Mouse (Mus musculus) hindbrain, embryonic 11.5 days (tissue): Measurements from ENCODE around the gene Il17rb. TPM values are rescaled to one million over a fixed set of nuclear protein-coding genes. Genes with fewer than 3 reads are reported as not detected.
A peak's percentile ranks its signal among the peaks of the same experiment; 100 is the strongest.

Experiments
- ATAC-seq: fragments of 200-750 bp; cut with Nextera tagmentation; 2 replicates; pipeline ENCODE4 v1.8.0; 2017; ENCODE audit warnings: mild to moderate bottlenecking, moderate TSS enrichment, moderate library complexity; ENCODE audit not compliant: low FRiP score
- DNase-seq: peaks from one replicate; pipeline ENCODE4 v3.0.0-alpha.2; 2015; ENCODE audit warnings: low spot score
- H3K27ac ChIP-seq: fragments of 300-500 bp; sonication (generic); 2 replicates; pipeline ENCODE4 v1.5.1; 2014; ENCODE audit warnings: mild to moderate bottlenecking, low read depth, low read length
- H3K27me3 ChIP-seq: fragments of 300-500 bp; sonication (generic); 2 replicates; pipeline ENCODE4 v1.6.1; 2014; ENCODE audit warnings: mild to moderate bottlenecking, low read length, moderate library complexity, mixed read lengths; ENCODE audit not compliant: control insufficient read depth, insufficient read depth
- H3K36me3 ChIP-seq: fragments of 300-500 bp; sonication (generic); 2 replicates; pipeline ENCODE4 v1.6.1; 2014; ENCODE audit warnings: mild to moderate bottlenecking, low read length, moderate library complexity, mixed read lengths; ENCODE audit not compliant: control insufficient read depth, insufficient read depth
- H3K4me1 ChIP-seq: fragments of 300-500 bp; sonication (generic); replicated peaks from 2 replicates; pipeline ENCODE4 v1.6.1; 2014; ENCODE audit warnings: low read length, mixed read lengths; ENCODE audit not compliant: control insufficient read depth, insufficient read depth
- H3K4me2 ChIP-seq: fragments of 300-500 bp; sonication (generic); replicated peaks from 2 replicates; pipeline ENCODE4 v1.6.1; 2014; ENCODE audit warnings: mild to moderate bottlenecking, low read depth, low read length
- H3K4me3 ChIP-seq: fragments of 300-500 bp; sonication (generic); 2 replicates; pipeline ENCODE4 v1.5.1; 2014; ENCODE audit warnings: low read depth, low read length
- H3K9ac ChIP-seq: fragments of 300-500 bp; sonication (generic); 2 replicates; pipeline ENCODE4 v1.6.1; 2014; ENCODE audit warnings: low read depth, low read length
- H3K9me3 ChIP-seq: fragments of 300-500 bp; sonication (generic); 2 replicates; pipeline ENCODE4 v1.6.1; 2016; ENCODE audit warnings: low read length; ENCODE audit not compliant: control insufficient read depth
- WGBS: fragments of 180-500 bp; shearing (Covaris S2); extraction: QIAGEN DNeasy Blood & Tissue Kit; methylation state at CpG from one replicate; pipeline ENCODE4 v1.1.7; 2014; 5-methylcytosine and 5-hydroxymethylcytosine counted together
- polyA plus RNA-seq: library from polyadenylated mRNA; unstranded; fragments of >200 nt; fragmentation: Nextera tagmentation; extraction: Ambion mirVana; gene quantifications from 2 replicates; pipeline ENCODE4 v1.2.1, GENCODE M21; 2014

The Il17rb gene
- polyA plus RNA-seq, 1 experiment from 2014 or later = 0.97 TPM

DNA sequence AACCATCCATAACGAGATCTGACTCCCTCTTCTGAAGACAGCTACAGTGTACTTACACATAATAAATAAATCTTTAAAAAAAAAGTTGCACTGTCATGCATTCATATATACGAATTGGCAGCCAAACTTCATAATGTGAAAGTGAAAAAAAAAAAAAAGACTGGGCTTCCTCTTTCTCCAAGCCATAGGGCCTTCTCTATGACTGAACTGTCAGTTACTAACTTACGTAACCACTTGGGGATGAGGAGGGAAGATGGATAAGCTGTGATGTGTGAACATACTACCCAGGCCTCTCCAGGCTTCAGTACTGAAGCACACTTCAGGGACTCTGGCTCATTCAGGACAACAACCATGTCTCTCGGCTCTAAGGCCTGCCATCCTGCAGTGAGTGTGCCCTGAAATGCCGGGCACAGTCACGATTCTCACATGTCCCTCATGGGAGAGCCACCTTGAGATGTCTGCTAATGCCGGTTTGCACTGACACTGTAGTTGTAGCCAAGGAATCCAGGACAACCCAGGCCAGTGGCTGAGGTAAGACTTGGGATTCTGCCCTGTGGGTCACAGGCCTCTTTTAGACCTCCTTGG is 34.8 kb upstream of the Il17rb start:
- DNase-seq = no peak

DNA sequence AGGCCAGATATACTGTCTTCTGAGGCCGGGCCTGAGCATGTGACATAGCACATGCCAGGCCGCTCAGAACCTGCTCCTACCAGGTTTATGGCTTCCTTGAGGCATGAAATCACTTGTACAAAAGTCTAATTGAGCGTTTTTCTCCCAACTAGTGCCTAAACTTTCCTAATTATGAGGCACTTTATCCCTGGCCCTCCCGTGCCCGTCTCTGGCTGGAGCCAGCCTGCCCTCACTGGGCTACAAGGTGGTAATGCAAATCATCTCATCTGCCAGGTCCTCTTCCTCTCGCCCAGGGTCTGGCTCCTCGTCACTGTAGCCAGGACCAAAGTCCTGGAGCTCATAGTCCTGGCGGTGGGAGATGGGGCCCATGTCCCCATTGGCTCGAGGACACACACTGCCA is 33.1 kb upstream of the Il17rb start:
- no peak overlapping the region for H3K27ac ChIP-seq
- no peak overlapping the region for H3K4me3 ChIP-seq

More for the DNA sequence above, 34.8 kb upstream of the Il17rb start:
- no peak overlapping the region for H3K9ac ChIP-seq
- WGBS = 90% methylated on average over 7 of the region's 7 CpGs
- H3K36me3 ChIP-seq = no peaks in the 10 kb centered on the region
- H3K27ac ChIP-seq = no peak overlapping the region
- ATAC-seq = no peak
- no peaks in the 10 kb centered on the region for H3K4me1 ChIP-seq
- no peak overlapping the region for H3K4me3 ChIP-seq
- H3K9me3 ChIP-seq = no peaks in the 10 kb centered on the region
- no peak overlapping the region for H3K4me2 ChIP-seq
- no peaks in the 10 kb centered on the region for H3K27me3 ChIP-seq

DNA sequence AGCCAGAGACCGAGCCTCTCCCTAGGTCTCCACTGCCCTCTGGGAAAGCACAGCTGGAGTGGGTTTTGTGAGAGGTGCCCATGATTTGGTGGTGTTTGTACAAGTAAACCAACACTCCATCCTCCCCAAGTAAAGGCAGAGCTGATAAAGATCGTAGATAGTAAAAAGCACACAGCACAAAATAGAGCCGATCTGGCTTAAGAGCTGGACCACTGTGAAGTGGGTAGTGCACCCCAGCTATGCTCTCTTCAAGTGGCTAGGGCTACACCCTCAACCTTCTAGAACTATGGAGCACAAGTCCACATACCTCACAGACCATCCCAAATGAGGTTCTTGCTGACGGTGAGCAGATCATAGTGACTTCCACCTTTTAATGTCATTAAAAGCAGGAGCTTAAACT is 30.7 kb upstream of the Il17rb start:
- no peaks in the 10 kb centered on the region for H3K27me3 ChIP-seq
- ATAC-seq = no peak
- H3K4me3 ChIP-seq = no peak overlapping the region
- no peak overlapping the region for H3K4me2 ChIP-seq
- no peak overlapping the region for H3K27ac ChIP-seq
- no peaks in the 10 kb centered on the region for H3K36me3 ChIP-seq
- no peaks in the 10 kb centered on the region for H3K4me1 ChIP-seq
- no peak for DNase-seq
- no peak overlapping the region for H3K9ac ChIP-seq
- 88% methylated on average over 4 of the region's 4 CpGs for WGBS
- no peaks in the 10 kb centered on the region for H3K9me3 ChIP-seq

More for the DNA sequence above, 33.1 kb upstream of the Il17rb start:
- no peak for ATAC-seq
- no peak overlapping the region for H3K9ac ChIP-seq
- DNase-seq = no peak
- H3K27me3 ChIP-seq = no peaks in the 10 kb centered on the region
- H3K4me1 ChIP-seq = no peaks in the 10 kb centered on the region
- no peaks in the 10 kb centered on the region for H3K9me3 ChIP-seq
- no peaks in the 10 kb centered on the region for H3K36me3 ChIP-seq
- H3K4me2 ChIP-seq = no peak overlapping the region
- WGBS = 86% methylated on average over 9 of the region's 9 CpGs

DNA sequence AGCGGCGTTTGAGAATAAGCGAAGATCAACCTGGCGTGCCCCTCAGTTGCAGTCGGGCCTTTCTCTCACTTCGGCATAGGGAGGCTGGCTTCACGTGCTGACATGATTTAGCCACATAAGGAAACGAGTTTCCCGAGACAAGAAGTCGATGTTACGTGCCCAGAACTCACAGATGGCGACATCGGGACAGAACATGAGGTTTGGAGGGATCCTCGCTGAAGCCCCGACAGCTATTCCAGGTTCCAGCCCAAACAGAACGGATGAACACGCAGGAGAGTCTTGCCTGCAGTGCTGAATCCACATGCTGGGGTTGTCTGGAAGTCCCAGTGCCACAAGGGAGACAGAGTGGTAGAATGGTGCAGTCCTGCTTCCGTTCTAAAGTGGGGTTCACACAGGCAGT is 29.7 kb upstream of the Il17rb start:
- H3K4me2 ChIP-seq = no peak overlapping the region
- 91% methylated on average over 18 of the region's 18 CpGs for WGBS

DNA sequence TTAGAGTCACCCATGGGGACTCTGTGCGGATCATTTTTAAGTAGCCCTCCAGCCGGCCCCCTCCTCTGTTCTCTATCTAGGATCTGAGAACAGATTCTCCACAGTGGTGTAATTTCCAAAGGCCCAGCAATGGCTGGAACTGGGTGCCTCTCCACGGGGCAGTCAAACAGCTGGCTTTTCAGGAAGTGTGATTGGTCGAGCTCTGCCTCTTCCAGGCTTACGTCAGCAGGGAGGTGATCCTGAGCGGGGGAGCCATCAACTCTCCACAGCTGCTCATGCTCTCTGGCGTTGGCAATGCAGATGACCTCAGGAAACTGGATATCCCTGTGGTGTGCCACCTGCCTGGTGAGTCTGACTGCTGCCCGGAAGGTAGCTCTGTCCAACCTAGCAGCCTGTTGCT is 24.7 kb upstream of the Il17rb start:
- Histone ChIP-seq H3K4me2 (no peak overlapping the region), H3K27ac (no peak overlapping the region), H3K27me3 (no peaks in the 10 kb centered on the region), H3K9me3 (no peaks in the 10 kb centered on the region), H3K9ac (no peak overlapping the region), H3K36me3 (no peaks in the 10 kb centered on the region), H3K4me1 (no peaks in the 10 kb centered on the region), H3K4me3 (no peak overlapping the region)
- DNase-seq = no peak
- 72% methylated on average over 8 of the region's 8 CpGs for WGBS
- no peak for ATAC-seq

More for the DNA sequence above, 29.7 kb upstream of the Il17rb start:
- Histone ChIP-seq H3K4me1 (no peaks in the 10 kb centered on the region), H3K36me3 (no peaks in the 10 kb centered on the region), H3K4me3 (no peak overlapping the region), H3K9ac (no peak overlapping the region), H3K27me3 (no peaks in the 10 kb centered on the region), H3K27ac (no peak overlapping the region), H3K9me3 (no peaks in the 10 kb centered on the region)
- ATAC-seq = no peak
- DNase-seq = no peak

DNA sequence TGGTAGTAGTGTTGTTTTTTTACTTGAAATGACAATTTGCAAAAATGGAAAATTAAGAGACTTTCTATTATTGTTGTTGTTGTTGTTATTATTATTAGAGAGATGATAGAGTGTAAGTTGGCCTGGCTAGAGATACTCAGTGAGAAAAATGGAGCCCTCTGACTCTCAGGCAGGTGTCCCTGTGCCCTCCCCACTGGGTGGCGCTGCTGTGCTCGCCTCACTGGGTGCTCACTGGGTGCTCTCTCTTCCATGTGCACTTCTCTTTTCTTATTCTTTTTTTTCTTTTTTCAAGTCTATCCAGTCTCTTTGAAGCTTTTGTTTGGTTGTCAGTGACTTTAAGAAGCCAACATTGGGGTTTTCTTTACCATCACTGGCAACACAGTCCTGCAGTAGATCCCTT is 18.7 kb upstream of the Il17rb start:
- Histone ChIP-seq H3K9me3 (no peaks in the 10 kb centered on the region), H3K4me1 (no peaks in the 10 kb centered on the region), H3K4me2 (no peak overlapping the region), H3K27me3 (no peaks in the 10 kb centered on the region), H3K9ac (no peak overlapping the region), H3K36me3 (no peaks in the 10 kb centered on the region), H3K4me3 (no peak overlapping the region), H3K27ac (no peak overlapping the region)
- WGBS = 39% methylated on average over 2 of the region's 2 CpGs
- ATAC-seq = no peak
- peak; percentile 10 for DNase-seq

DNA sequence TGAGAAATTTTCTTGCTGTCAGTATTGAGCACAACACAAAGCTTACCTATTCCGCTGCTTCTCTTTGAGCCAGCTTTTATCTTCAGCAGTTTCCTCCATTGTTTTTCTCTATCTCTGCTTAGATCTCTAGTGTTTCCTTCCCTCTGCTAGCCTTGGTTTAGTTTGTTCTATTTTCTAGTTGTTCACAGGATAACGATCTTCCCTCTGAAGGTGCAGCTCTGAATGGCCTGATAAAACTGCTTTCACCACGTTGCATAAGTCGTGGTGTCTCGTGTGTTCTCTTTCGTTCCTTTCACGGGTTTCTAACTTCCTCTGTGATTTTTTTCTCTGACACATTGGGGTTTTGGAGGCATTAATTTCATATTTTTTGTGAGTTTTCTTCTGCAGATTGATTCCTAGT is 15.7 kb upstream of the Il17rb start:
- ATAC-seq = no peak
- no peak overlapping the region for H3K27ac ChIP-seq
- DNase-seq = no peak
- H3K9me3 ChIP-seq = no peaks in the 10 kb centered on the region
- no peak overlapping the region for H3K4me3 ChIP-seq
- no peaks in the 10 kb centered on the region for H3K36me3 ChIP-seq
- H3K9ac ChIP-seq = no peak overlapping the region
- WGBS = 80% methylated on average over 7 of the region's 7 CpGs
- H3K4me1 ChIP-seq = no peaks in the 10 kb centered on the region
- no peak overlapping the region for H3K4me2 ChIP-seq
- no peaks in the 10 kb centered on the region for H3K27me3 ChIP-seq

DNA sequence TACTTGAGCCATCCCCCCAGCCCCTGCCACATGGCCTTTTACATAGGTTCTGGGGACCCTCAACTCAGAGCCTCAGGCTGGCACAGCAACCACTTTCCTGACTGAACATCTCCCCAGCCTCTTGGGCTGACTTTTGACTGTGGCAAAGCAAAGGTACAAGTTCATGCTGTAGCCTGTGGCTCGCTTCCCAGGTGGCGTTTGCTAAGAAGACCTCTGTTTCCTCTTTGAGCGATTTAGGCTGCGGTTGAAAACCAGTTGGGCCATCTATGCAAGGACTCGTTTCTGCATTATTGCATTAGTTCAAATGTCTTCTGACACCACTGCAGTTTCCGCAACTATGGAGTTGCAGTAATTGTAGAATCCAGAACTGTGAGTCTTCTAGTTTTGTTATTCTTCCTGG is 13.8 kb upstream of the Il17rb start:
- H3K4me1 ChIP-seq = no peaks in the 10 kb centered on the region
- no peaks in the 10 kb centered on the region for H3K27me3 ChIP-seq
- DNase-seq (no peak), ATAC-seq (no peak)
- H3K27ac ChIP-seq = no peak overlapping the region
- 87% methylated on average over 6 of the region's 6 CpGs for WGBS
- no peaks in the 10 kb centered on the region for H3K36me3 ChIP-seq
- no peak overlapping the region for H3K4me2 ChIP-seq
- H3K9ac ChIP-seq = no peak overlapping the region
- no peaks in the 10 kb centered on the region for H3K9me3 ChIP-seq
- H3K4me3 ChIP-seq = no peak overlapping the region

DNA sequence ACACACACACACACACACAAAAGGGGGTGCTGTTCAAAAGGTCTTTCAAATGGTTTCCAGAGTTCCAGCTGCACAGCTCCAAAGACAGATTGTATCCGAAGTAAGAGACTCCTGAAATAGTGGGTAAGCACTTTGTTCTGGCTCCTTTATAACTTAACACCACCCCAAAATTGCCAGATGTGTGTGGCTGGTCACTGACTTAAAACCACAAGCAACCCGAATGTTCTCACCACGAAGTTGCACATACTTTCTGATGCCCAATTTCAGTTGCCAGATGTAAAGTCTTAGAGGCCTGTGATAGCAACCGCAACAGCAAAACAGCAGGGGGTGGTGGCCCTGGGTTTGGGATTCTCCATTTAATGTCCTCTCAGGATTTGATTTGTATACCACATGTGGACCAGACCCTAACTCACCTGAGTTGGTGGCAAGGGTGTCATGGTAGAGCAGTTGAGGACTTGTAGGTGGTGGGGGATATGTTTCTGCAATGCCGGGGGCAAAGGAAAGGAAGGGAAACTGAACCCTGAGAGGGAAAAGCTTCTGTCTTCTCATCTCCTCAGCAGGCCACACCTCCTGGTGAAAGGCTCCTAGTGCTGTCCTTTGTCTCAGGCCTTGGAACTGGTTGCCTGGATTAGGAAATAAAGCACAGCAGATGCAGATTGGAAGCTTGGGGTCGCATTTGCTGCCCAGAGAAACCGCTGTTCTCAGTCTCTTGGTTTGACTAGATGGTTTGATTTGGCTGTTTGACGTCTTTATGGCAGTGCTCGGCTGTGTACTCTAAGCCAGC is 11.3 kb upstream of the Il17rb start:
- H3K9me3 ChIP-seq = no peaks in the 10 kb centered on the region
- H3K4me1 ChIP-seq = no peaks in the 10 kb centered on the region
- H3K27ac ChIP-seq = no peak overlapping the region
- H3K4me2 ChIP-seq = no peak overlapping the region
- 57% methylated on average over 9 of the region's 9 CpGs for WGBS
- no peak for ATAC-seq
- no peak for DNase-seq
- H3K27me3 ChIP-seq = no peaks in the 10 kb centered on the region
- H3K4me3 ChIP-seq = no peak overlapping the region
- H3K9ac ChIP-seq = no peak overlapping the region
- no peaks in the 10 kb centered on the region for H3K36me3 ChIP-seq
